Mouse (Mus musculus) heart, postnatal 10 days (tissue): ENCODE results near the gene Adprm. TPM values are rescaled to one million over a fixed set of nuclear protein-coding genes. Genes with fewer than 3 reads are reported as not detected.
"Not testable (repeated sequence)": the region's sequence is repeated elsewhere in the genome, so short reads cannot be mapped to it uniquely, and the experiment has no call there.

ENCODE experiments used
- DNase-seq, 2 experiments: peaks; one replicate each; pipeline ENCODE4 v3.0.0; 2021
- intact Hi-C: fragments of 180-260 bp; cut with DNase I; formaldehyde crosslinking; loops from one replicate; pipeline ENCODE4 v1.15.1; 2025
- total RNA-seq, 2 experiments: library from RNA; stranded (reverse); gene quantifications; 2 replicates each; pipeline ENCODE4 v1.2.3; 2021

Adprm gene
- 10 to 100 TPM; 14.5 to 15.8 TPM for total RNA-seq

DNA sequence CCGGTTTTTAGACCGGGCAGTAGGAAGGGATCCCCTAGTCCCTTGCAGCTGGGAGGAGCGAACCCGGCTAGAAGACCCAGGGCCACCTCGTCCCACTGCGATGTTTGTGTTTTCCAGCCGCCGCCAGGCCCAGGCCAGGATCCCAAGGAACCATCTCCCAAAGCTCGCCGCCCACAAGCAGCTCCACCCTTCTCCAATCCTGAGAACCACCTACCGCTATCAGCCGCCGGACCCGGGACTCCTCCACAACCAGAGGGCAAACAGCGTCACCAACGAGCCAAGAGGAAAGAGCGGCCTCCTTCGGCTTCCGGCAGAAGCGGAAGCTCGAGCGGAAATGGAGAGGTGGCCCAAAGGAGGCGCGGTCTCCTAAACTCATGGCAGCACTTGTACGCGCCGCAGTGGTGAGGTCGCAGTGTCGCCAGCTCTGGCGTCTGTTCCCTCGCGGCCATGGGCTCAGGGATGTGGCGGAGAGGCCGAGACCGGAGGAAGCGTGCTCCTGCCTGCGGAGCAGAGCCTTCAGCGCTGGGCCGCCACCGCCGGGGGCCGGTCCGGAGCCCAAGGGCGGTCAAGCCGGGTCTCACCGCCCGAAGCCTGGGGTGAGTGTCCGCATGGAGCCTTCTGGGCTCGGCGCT lies at the start of gene Adprm, which contains the start of gene Sco1:
Adprm (minus strand) TSS at position 274 of the 632 bp plus-strand sequence.
Sco1 (plus strand) TSS at position 350 of the 632 bp plus-strand sequence.
- intact Hi-C loops: loop anchor here (1.0 kb wide), 1 partner anchor 27 kb away; the partner anchor contains the start of gene Tmem220
- peak; percentile 94 for DNase-seq

DNA sequence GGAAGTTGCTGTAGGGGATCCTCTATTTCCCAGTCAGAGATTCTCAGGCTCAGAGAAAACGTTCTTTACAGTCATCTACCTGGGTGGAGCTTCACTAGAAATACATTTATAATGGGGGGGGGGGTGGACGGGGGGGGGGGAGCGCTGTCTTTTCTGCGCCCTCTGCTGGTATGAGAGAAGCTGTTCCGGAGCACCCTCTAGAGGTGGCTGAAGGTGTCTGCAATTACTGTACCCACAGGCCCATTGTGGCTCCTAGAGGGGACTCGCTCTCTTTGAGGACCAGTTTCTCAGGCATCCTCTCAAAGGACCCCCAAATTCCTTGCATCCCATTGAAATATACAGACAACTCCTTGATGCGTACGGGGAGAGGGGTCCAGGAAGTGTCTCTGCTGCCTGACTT lies 49.3 kb upstream of the Adprm start:
- intact Hi-C loops: loop anchor here (5.0 kb wide), 1 partner anchor 79 kb away; no protein-coding TSS in a partner anchor
- peak; percentile 54 to 75 for DNase-seq

DNA sequence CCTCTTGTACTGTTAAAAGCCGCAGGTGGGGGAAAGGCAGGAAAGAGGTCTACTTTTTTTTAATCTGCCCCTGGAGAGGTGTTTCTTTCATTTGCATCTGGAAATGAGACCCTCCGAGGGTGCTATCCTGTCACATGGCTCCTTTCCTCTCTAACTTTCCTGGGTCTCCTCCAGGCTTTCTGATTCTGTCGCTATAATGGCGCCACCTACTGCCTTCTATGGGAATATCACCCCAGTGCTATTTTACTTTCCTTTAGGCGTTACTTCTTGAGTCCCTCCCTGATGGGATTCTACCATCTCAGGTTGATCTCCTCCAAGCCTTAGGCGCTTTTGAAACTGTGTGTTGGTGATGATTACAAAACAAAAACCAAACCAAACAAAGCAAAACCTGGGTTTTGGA lies 47.8 kb upstream of the Adprm start:
- DNase-seq: peak; percentile 38 to 66

DNA sequence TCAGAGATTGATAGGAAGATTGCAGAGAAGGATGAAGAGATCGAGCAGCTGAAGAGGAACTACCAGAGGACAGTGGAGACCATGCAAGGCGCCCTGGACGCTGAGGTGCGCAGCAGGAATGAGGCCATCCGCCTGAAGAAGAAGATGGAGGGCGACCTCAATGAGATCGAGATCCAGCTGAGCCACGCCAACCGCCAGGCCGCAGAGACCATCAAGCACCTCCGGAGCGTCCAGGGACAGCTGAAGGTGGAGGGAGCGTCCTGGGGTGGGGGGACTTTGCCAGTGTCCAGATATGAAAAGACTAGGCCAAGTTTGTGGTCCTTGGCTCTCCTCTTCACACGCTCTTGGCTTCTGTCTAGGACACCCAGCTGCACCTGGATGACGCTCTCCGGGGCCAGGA lies 46.8 kb upstream of the Adprm start:
- no peak for DNase-seq
- intact Hi-C loops: no loop called here

More for the DNA sequence above, 47.8 kb upstream of the Adprm start:
- intact Hi-C loops: loop anchor here (5.0 kb wide), 1 partner anchor 78 kb away; no protein-coding TSS in a partner anchor

- DNase-seq: no peak
- intact Hi-C loops: no loop called here
Observed at GRCm38 (mm10) chr11:67098427-67098826, 46.0 kb upstream of the Adprm start.

DNA sequence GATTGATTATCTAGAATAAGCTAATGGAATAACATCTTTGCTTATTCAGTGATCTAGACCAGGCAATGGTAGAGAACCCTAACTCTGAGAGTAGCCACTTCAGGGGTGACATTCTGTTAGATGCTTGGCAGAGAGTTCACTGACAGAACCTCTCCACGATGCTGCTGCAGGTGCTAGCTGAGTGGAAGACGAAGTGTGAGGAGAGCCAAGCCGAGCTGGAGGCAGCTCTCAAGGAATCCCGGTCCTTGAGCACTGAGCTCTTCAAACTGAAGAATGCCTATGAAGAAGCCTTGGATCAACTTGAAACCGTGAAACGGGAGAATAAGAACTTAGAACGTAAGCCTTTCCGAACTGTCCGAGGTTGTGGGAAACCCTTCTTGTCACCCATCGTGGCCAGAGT lies 45.3 kb upstream of the Adprm start:
- intact Hi-C loops: no loop called here
- no peak for DNase-seq

GRCm38 (mm10) chr11:67094470-67094869 lies 42.1 kb upstream of the Adprm start:
- intact Hi-C loops: no loop called here
- DNase-seq: no peak

- no peak for DNase-seq
- intact Hi-C loops: no loop called here
Observed at GRCm38 (mm10) chr11:67093652-67094051, 41.3 kb upstream of the Adprm start.

DNA sequence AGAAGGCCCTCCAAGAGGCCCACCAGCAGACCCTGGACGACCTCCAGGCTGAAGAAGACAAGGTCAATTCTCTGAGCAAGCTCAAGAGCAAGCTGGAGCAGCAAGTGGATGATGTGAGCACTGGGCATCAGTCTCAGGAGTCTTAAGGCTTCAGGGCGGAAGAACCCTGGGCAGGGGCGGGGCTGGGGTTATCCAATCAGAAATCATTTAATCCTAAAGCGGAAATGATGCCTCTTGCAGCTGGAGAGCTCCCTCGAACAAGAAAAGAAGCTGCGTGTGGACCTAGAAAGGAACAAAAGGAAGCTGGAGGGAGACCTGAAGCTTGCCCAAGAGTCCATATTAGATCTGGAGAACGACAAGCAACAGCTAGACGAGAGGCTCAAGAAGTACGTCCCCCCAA lies 40.8 kb upstream of the Adprm start:
- intact Hi-C loops: no loop called here
- DNase-seq: no peak

DNA sequence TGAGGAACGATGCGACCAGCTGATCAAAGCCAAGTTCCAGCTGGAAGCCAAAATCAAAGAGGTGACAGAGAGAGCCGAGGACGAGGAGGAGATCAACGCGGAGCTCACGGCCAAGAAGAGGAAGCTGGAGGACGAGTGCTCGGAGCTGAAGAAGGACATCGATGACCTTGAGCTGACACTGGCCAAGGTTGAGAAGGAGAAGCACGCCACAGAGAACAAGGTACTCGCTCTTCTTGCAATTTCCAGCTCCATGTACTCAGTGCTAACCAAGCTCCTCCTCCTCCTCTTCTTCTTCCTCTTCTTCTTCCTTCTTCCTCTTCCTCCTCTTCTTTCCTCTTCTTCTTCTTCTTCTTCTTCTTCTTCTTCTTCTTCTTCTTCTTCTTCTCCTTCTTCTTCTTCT lies 40.0 kb upstream of the Adprm start:
- intact Hi-C loops: not testable (repeated sequence)

DNA sequence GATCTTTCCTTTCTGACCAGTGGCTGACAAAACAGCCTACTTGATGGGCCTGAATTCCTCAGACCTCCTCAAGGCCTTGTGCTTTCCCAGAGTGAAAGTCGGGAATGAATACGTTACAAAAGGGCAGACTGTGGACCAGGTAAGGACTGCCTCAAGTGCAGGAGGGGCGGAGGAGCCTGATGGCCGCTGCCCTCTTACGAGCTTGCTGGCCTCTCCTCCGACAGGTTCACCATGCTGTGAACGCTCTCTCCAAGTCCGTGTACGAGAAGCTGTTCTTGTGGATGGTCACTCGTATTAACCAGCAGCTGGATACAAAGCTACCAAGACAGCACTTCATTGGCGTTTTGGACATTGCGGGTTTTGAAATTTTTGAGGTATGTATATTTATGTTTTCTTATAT lies 34.8 kb upstream of the Adprm start:
- DNase-seq: no peak
- intact Hi-C loops: loop anchor here (5.0 to 10.0 kb wide), 2 partner anchors 185 to 262 kb away; no protein-coding TSS in a partner anchor

More for the DNA sequence above, 40.0 kb upstream of the Adprm start:
- not testable (repeated sequence) for DNase-seq

DNA sequence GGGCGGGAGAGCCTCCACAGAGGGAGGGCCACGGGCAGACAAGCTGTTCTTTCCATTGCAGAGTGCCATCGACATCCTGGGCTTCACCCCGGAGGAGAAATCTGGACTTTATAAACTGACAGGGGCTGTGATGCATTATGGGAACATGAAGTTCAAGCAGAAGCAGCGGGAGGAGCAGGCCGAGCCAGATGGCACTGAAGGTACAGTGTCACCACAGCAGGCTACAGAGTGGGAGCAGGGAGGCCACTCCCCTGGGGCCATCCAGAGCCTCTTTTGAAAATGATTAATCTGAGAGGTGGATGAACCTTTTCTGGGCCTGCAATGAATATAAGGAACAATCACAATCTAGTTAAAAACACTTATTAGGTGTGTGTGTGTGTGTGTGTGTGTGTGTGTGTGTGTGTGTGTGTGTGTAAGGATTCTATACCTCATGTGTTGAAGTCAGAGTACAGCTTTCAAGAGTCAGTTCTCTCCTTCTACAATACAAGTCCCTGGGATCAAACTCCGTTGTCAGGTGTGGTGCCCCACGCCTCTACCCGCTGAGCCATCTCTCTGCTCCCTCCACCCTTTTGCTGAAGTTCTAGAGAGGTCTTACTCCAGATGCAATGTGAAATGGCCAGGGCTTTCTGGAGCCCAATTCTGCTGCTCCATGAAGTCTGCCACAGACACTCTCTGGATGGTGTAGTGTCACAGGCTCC lies 34.2 kb upstream of the Adprm start:
- DNase-seq: no peak
- intact Hi-C loops: loop anchor here (5.0 to 10.0 kb wide), 2 partner anchors 184 to 262 kb away; no protein-coding TSS in a partner anchor

DNA sequence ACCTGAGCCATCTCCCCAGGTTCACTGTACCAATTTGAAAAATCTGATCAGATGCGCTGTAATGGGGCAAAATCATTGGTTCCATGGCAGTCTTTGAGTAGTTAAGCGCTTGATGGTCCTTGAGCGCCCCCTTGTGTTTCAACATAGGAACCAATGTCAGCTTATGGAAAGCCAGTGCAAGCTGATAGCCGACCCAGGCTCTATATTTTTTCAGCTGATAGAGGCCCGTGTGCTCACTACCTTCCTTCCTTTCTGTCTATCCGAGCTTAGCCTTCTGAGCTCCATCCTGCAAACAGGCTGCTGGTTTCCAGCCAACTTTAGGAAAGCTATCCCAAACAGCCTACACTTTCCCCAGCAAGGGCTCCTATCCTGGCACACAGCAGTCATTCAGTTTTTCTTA lies 33.1 kb upstream of the Adprm start:
- DNase-seq: peak; percentile 73 to 83
- intact Hi-C loops: loop anchor here (1.0 to 10.0 kb wide), 3 partner anchors 60 to 261 kb away; partner anchors contain the start of gene Tmem220

DNA sequence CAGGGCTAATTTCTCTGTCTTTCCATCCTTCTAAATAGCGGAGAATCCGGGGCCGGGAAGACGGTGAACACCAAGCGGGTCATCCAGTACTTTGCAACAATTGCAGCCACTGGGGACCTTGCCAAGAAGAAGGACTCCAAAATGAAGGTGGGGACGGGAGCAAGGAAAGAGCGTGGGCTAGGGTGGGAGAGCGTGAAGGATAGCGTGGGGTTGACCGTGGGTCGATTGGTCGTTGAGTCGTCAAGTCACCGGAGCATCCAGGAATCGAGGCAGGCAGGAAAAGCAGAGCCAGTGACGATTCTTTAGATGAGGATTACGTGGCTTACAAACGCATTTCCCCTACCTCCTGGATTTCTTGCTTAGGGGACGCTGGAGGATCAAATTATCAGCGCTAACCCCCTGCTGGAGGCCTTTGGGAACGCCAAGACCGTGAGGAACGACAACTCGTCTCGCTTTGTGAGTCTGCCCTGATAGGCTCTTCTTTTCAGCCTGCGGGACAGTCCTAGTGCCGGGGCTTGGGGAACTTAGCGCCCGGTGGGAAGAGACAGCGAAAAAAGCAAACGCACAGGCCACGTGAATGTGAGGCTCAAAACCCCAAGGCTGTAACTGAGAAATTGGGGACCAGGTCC lies 31.4 kb upstream of the Adprm start:
- no peak for DNase-seq
- intact Hi-C loops: loop anchor here (10.0 kb wide), 1 partner anchor 259 kb away; no protein-coding TSS in a partner anchor

DNA sequence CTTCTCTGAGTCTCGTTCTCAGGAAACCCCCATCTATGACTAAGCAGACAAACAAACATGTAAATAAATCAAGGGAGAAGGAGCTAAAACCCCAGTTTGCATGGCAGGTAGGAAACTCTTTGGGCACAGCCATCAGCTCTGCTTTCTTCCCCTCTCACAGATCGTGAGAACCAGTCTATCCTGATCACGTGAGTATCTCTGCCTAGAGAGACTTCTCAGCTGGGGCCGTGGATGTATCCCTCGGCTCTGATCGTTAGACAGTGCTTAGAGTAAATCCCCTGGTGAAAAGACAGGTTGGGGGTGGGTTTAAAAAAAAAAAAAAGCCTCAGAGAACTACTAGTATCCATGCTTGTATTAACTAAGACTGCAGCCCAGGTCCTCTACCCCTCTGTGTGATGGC lies 30.8 kb upstream of the Adprm start:
- intact Hi-C loops: loop anchor here (10.0 kb wide), 1 partner anchor 258 kb away; no protein-coding TSS in a partner anchor
- DNase-seq: no peak

DNA sequence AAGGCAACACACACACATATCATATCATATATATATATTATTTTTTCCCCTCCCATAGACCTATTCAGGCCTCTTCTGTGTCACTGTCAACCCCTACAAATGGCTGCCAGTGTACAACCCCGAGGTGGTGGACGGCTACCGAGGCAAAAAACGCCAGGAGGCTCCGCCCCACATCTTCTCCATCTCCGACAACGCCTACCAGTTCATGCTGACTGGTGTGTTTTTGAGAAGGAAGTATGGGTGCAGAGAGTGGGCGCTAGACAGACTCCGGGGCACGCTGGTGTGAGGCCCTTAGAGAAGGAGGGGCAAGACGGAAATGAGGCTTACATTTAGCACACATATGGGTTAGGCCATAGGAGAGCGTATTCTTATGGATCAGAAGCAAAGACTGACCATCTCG lies 30.4 kb upstream of the Adprm start:
- DNase-seq: no peak
- intact Hi-C loops: loop anchor here (10.0 kb wide), 1 partner anchor 258 kb away; no protein-coding TSS in a partner anchor

DNA sequence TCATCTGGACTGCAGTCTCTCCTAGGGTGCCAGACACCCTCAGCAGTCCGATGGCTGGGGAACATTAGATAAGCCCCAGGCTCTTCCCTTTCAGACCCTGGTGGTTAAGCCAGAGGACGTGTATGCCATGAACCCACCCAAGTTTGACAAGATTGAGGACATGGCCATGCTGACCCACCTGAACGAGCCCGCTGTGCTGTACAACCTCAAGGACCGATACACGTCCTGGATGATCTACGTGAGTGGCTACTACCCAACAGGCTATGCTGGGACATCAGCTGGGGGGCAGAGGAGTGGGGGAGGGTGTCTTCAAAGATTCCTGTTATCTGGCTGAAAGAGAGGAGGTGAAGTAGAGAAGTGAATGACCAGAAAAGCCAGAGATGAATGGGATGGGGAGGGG lies 29.8 kb upstream of the Adprm start:
- intact Hi-C loops: loop anchor here (10.0 kb wide), 1 partner anchor 257 kb away; no protein-coding TSS in a partner anchor
- no peak for DNase-seq

- intact Hi-C loops: loop anchor here (10.0 kb wide), 1 partner anchor 256 kb away; no protein-coding TSS in a partner anchor
- DNase-seq: no peak
Observed at GRCm38 (mm10) chr11:67081125-67081649, 28.8 kb upstream of the Adprm start.

- DNase-seq: peak; percentile 62 to 77
Observed at GRCm38 (mm10) chr11:67080168-67080567, 27.8 kb upstream of the Adprm start.

DNA sequence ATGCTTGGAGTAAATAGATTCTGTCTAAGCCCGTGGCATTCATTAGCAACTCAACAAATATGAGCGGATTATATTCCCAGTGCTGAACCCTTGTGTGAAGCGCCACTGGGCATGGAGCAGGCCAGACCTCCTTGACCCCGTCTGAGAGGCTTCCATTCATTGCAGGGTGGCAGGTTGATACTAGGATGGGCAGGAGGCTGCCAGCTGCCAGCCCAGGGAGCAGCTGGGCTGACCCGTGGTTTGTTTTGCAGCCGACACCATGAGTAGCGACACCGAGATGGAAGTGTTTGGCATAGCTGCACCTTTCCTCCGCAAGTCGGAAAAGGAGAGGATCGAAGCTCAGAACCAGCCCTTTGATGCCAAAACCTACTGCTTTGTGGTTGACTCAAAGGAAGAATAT lies 27.3 kb upstream of the Adprm start:
- intact Hi-C loops: loop anchor here (10.0 kb wide), 1 partner anchor 255 kb away; no protein-coding TSS in a partner anchor
- DNase-seq: no peak

More at GRCm38 (mm10) chr11:67080168-67080567, 27.8 kb upstream of the Adprm start:
- intact Hi-C loops: loop anchor here (10.0 kb wide), 1 partner anchor 255 kb away; no protein-coding TSS in a partner anchor
